In the genomic region with DNA sequence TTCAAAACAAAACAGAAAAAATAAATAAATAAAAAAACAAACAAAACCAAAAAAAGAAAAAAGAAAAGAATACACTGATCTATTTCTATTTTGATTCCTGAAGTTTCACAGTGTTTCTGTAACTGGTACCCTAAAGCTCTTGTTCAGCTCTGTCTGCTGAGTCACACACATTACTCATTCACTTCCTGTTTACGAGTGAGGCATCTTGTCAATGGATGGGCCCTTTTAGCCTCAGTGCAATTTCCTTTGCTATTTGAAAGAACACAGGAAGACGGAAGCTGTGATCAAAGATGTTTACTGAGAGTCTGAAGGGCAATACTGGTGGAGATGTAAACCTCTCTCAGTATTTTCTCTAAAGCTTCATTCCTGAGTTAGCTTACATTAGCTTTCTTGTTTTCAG, we compare ENCODE assay signal across 14 mouse cellular contexts. TPM values are rescaled to one million over a fixed set of nuclear protein-coding genes. Genes with fewer than 3 reads are reported as not detected.
A peak's percentile ranks its signal among the peaks of the same experiment; 100 is the strongest.
DNase-seq lines count a peak whose midpoint lies in the region; ATAC-seq and TF ChIP-seq lines count a peak whose summit lies in the region.
"Had no signal": no experiment of that assay in that cellular context is flagged by ENCODE, and none has a peak within 500 bp of the region (broad histone marks: within the 10 kb centered on the region; RNA-seq: fewer than 3 reads in every experiment).

No protein-coding gene starts in this region.

- no peaks in the 10 kb centered on the region for H3K9me3 ChIP-seq in embryonic facial prominence, embryonic 14.5 days (ENCODE audit: control insufficient read depth, low read length)
- H3K9me3 ChIP-seq in embryonic facial prominence, embryonic 10.5 days = no peaks in the 10 kb centered on the region
- H3K9me3 ChIP-seq in forebrain, embryonic 11.5 days (ENCODE audit: control insufficient read depth, low read length) = no peaks in the 10 kb centered on the region
- H3K9me3 ChIP-seq: forebrain, embryonic 13.5 days; kidney, embryonic 15.5 days had no signal

- no peak overlapping the region for H3K4me2 ChIP-seq in embryonic facial prominence, embryonic 14.5 days (ENCODE audit: low read depth, low read length)
- no peak overlapping the region for H3K4me2 ChIP-seq in forebrain, embryonic 11.5 days (ENCODE audit: low read depth, low read length, severe bottlenecking)
- H3K4me2 ChIP-seq: forebrain, embryonic 13.5 days; kidney, embryonic 15.5 days had no signal

- no peaks in the 10 kb centered on the region for H3K36me3 ChIP-seq in embryonic facial prominence, embryonic 14.5 days (ENCODE audit: control insufficient read depth, insufficient read depth, low read length)
- H3K36me3 ChIP-seq in embryonic facial prominence, embryonic 10.5 days (replicated peaks) = no peaks in the 10 kb centered on the region
- no peaks in the 10 kb centered on the region for H3K36me3 ChIP-seq in forebrain, embryonic 11.5 days (ENCODE audit: control insufficient read depth, insufficient read depth, low read length)
- no peaks in the 10 kb centered on the region for H3K36me3 ChIP-seq in heart, adult 2 months (ENCODE audit: control insufficient read depth, insufficient read depth, low read length)
- H3K36me3 ChIP-seq: kidney, embryonic 15.5 days had no signal

- DNase-seq in embryonic facial prominence, embryonic 14.5 days (ENCODE audit: low spot score) = peak; percentile 22
- DNase-seq in embryonic facial prominence, embryonic 10.5 days (ENCODE audit: low spot score) = no peak
- DNase-seq in 416B (ENCODE audit: low read depth) (peak; percentile 74), Patski (ENCODE audit: low read depth, low spot score) (peak; percentile 10)
- DNase-seq in lung, postnatal 10 days = peak; percentile 50
- DNase-seq in forebrain, embryonic 11.5 days (ENCODE audit: low spot score) = no peak
- DNase-seq in right cerebral cortex, adult 2 months (ENCODE audit: low spot score in 2 of 2) = no peak
- no peak for DNase-seq in heart, adult 2 months
- DNase-seq: cerebellum, postnatal 36 days; heart, postnatal 4 days; midbrain, embryonic 14.5 days had no signal

- no peak overlapping the region for H3K9ac ChIP-seq in embryonic facial prominence, embryonic 14.5 days (ENCODE audit: low read depth, low read length)
- H3K9ac ChIP-seq in forebrain, embryonic 11.5 days (ENCODE audit: low read length) = no peak overlapping the region
- H3K9ac ChIP-seq in heart, adult 2 months (ENCODE audit: low read depth, low read length) = no peak overlapping the region
- H3K9ac ChIP-seq: forebrain, embryonic 13.5 days; kidney, embryonic 15.5 days; liver, embryonic 14.5 days had no signal

- no peaks in the 10 kb centered on the region for H3K4me1 ChIP-seq in embryonic facial prominence, embryonic 14.5 days (ENCODE audit: control insufficient read depth, insufficient read depth, low read length)
- H3K4me1 ChIP-seq in embryonic facial prominence, embryonic 10.5 days = no peaks in the 10 kb centered on the region
- no peaks in the 10 kb centered on the region for H3K4me1 ChIP-seq in forebrain, embryonic 11.5 days (replicated peaks; ENCODE audit: control insufficient read depth, insufficient read depth, low read length)
- no peaks in the 10 kb centered on the region for H3K4me1 ChIP-seq in heart, adult 2 months (ENCODE audit: control insufficient read depth, insufficient read depth, low read length)
- H3K4me1 ChIP-seq: forebrain, embryonic 13.5 days; kidney, embryonic 15.5 days had no signal

- CTCF ChIA-PET in Patski (lab: Charles Lee) = interaction anchor here (1.1 kb wide), 1 partner anchor 13 kb away, joined by 4 read pairs; no protein-coding TSS in a partner anchor

- in situ Hi-C loops in Patski (cut with MboI; ENCODE audit: low pct_unique_long_range_greater_than_20kb) = no loop called here

- TF ChIP-seq POLR2A in heart, adult 2 months (IDR thresholded peaks at IDR 0.05; ENCODE audit: insufficient read depth, low read depth, low read length) = no peak

- no peak overlapping the region for H3K4me3 ChIP-seq in embryonic facial prominence, embryonic 14.5 days (ENCODE audit: low read depth, low read length)
- H3K4me3 ChIP-seq in embryonic facial prominence, embryonic 10.5 days = no peak overlapping the region
- H3K4me3 ChIP-seq in forebrain, embryonic 11.5 days (ENCODE audit: low read depth, low read length) = no peak overlapping the region
- no peak overlapping the region for H3K4me3 ChIP-seq in heart, adult 2 months
- H3K4me3 ChIP-seq: forebrain, embryonic 13.5 days; kidney, embryonic 15.5 days had no signal

- intact Hi-C loops in heart, adult 2 months (cut with DNase I) = no loop called here

- POLR2A ChIA-PET in Patski (lab: Charles Lee) = no interaction called here

- TF ChIP-seq EP300 in heart, adult 2 months (IDR thresholded peaks at IDR 0.05; ENCODE audit: insufficient read depth, low read depth, low read length) = no peak

- no peak for ATAC-seq in embryonic facial prominence, embryonic 14.5 days (ENCODE audit: low read depth)
- ATAC-seq in Patski = peak; percentile 54
- ATAC-seq in forebrain, embryonic 11.5 days (replicated peaks; ENCODE audit: low FRiP score) = no peak
- ATAC-seq: forebrain, embryonic 13.5 days had no signal

- WGBS in embryonic facial prominence, embryonic 14.5 days = 44% methylated on average over 2 of the region's 2 CpGs
- 51% methylated on average over 2 of the region's 2 CpGs for WGBS in embryonic facial prominence, embryonic 10.5 days
- 75% methylated on average over 2 of the region's 2 CpGs for WGBS in forebrain, embryonic 11.5 days
- 37% methylated on average over 2 of the region's 2 CpGs for WGBS in heart, adult 2 months

- no peaks in the 10 kb centered on the region for H3K27me3 ChIP-seq in embryonic facial prominence, embryonic 14.5 days (replicated peaks; ENCODE audit: control insufficient read depth, insufficient read depth, low read length)
- no peaks in the 10 kb centered on the region for H3K27me3 ChIP-seq in embryonic facial prominence, embryonic 10.5 days (replicated peaks; ENCODE audit: low read depth, poor library complexity, severe bottlenecking)
- no peaks in the 10 kb centered on the region for H3K27me3 ChIP-seq in Patski
- no peaks in the 10 kb centered on the region for H3K27me3 ChIP-seq in forebrain, embryonic 11.5 days (ENCODE audit: control insufficient read depth, insufficient read depth, low read length)
- no peaks in the 10 kb centered on the region for H3K27me3 ChIP-seq in heart, adult 2 months (ENCODE audit: control insufficient read depth, insufficient read depth, low read length)
- H3K27me3 ChIP-seq: forebrain, embryonic 13.5 days; kidney, embryonic 15.5 days had no signal

- no peak overlapping the region for H3K27ac ChIP-seq in embryonic facial prominence, embryonic 14.5 days (replicated peaks; ENCODE audit: low read depth, low read length)
- H3K27ac ChIP-seq in embryonic facial prominence, embryonic 10.5 days (replicated peaks) = no peak overlapping the region
- H3K27ac ChIP-seq in forebrain, embryonic 11.5 days (ENCODE audit: low read depth, low read length) = no peak overlapping the region
- H3K27ac ChIP-seq in heart, adult 2 months = no peak overlapping the region
- H3K27ac ChIP-seq: forebrain, embryonic 13.5 days; kidney, embryonic 15.5 days; liver, embryonic 14.5 days had no signal

- no peak for TF ChIP-seq CTCF in Patski (IDR thresholded peaks at IDR 0.05)
- TF ChIP-seq CTCF in heart, adult 2 months (IDR thresholded peaks at IDR 0.05) = no peak

- H3K79me2 ChIP-seq in heart, adult 2 months (replicated peaks; ENCODE audit: control insufficient read depth, insufficient read depth, low read length) = no peaks in the 10 kb centered on the region

RNA-seq across cellular contexts. Expression of a gene that starts 34.1 kb away (rescaled TPM):
- 214 and 243 TPM in 2 replicates for polyA plus RNA-seq in embryonic facial prominence, embryonic 14.5 days (2014; fragmentation: Nextera tagmentation; extraction: Ambion mirVana)
- polyA plus RNA-seq in embryonic facial prominence, embryonic 10.5 days (2016; fragmentation: Nextera tagmentation; extraction: Ambion mirVana) = 366 and 368 TPM in 2 replicates
- 244 TPM for polyA plus RNA-seq in Patski (2021)
- polyA plus RNA-seq in forebrain, embryonic 11.5 days (2014; fragmentation: Nextera tagmentation; extraction: Ambion mirVana) = 435 and 447 TPM in 2 replicates
- 10 to 100 TPM; 41.2 to 47.6 TPM for total RNA-seq in heart, adult 2 months (2021)
- polyA plus RNA-seq in heart, adult 2 months (2012; rRNA removed) = 53.2 and 99.5 TPM in 2 replicates

Comparison
In these comparisons a context has a peak if more than half of its experiments do, and no peak if none do; other contexts are left out.
1. DNase-seq: peak in embryonic facial prominence, embryonic 14.5 days (single experiment), 416B (single experiment), Patski (single experiment) and lung, postnatal 10 days (single experiment); none in embryonic facial prominence, embryonic 10.5 days (single experiment), forebrain, embryonic 11.5 days (single experiment), right cerebral cortex, adult 2 months (0 of 2) and heart, adult 2 months (0 of 2).